Mouse (Mus musculus) testis, adult 2 months (tissue): ENCODE data around the gene Fhl2. TPM values are rescaled to one million over a fixed set of nuclear protein-coding genes. Genes with fewer than 3 reads are reported as not detected.

Experiments used
- H3K27ac ChIP-seq: fragments of 200-500 bp; 2 replicates; pipeline ENCODE4 v1.5.1; 2012; ENCODE audit warnings: low read depth, low read length; ENCODE audit not compliant: control insufficient read depth, insufficient read depth
- H3K27me3 ChIP-seq: fragments of 200-500 bp; 2 replicates; pipeline ENCODE4 v1.6.1; 2012; ENCODE audit warnings: mild to moderate bottlenecking, low read length, moderate library complexity; ENCODE audit not compliant: control insufficient read depth, insufficient read depth
- H3K36me3 ChIP-seq: fragments of 200-500 bp; 2 replicates; pipeline ENCODE4 v1.6.1; 2012; ENCODE audit warnings: mild to moderate bottlenecking, low read length; ENCODE audit not compliant: control insufficient read depth, insufficient read depth
- H3K4me1 ChIP-seq: fragments of 200-500 bp; 2 replicates; pipeline ENCODE4 v1.6.1; 2012; ENCODE audit warnings: low read length; ENCODE audit not compliant: control insufficient read depth, insufficient read depth
- H3K4me3 ChIP-seq: fragments of 200-500 bp; 2 replicates; pipeline ENCODE4 v1.5.1; 2012; ENCODE audit warnings: low read depth, mild to moderate bottlenecking, low read length, moderate library complexity, mixed read lengths; ENCODE audit not compliant: control insufficient read depth
- CTCF ChIP-seq: fragments of 200-500 bp; IDR thresholded peaks from 2 replicates; pipeline ENCODE4 v1.5.1; 2012; ENCODE audit warnings: low read depth, mild to moderate bottlenecking, inconsistent platforms, low read length, moderate library complexity; ENCODE audit not compliant: control insufficient read depth, insufficient read depth, insufficient replicate concordance
- POLR2A ChIP-seq: fragments of 200-500 bp; IDR thresholded peaks from 2 replicates; pipeline ENCODE4 v1.6.1; 2012; ENCODE audit warnings: low read depth, mild to moderate bottlenecking, inconsistent platforms, low read length, moderate library complexity; ENCODE audit not compliant: control insufficient read depth
- polyA plus RNA-seq: library from polyadenylated mRNA; depleted of rRNA; stranded (reverse); fragments of >200 nt; gene quantifications from 2 replicates; pipeline ENCODE4 v1.2.3, GENCODE M21; 2012

The Fhl2 gene
- polyA plus RNA-seq, 1 experiment = 13.7 TPM

GRCm38 (mm10) chr1:43202226-43202625 is 5.4 kb upstream of the Fhl2 start:
- Histone ChIP-seq H3K27me3 (no peaks in the 10 kb centered on the region), H3K36me3 (no peaks in the 10 kb centered on the region), H3K27ac (no peak overlapping the region), H3K4me1 (no peaks in the 10 kb centered on the region), H3K4me3 (no peak overlapping the region)
- TF ChIP-seq POLR2A (no peak), CTCF (no peak)

- H3K36me3 ChIP-seq = no peaks in the 10 kb centered on the region
Observed at GRCm38 (mm10) chr1:43201796-43202195, 5.0 kb upstream of the Fhl2 start.

GRCm38 (mm10) chr1:43199867-43200240 is 3.1 kb upstream of the Fhl2 start:
- no peaks in the 10 kb centered on the region for H3K4me1 ChIP-seq

More at GRCm38 (mm10) chr1:43201796-43202195, 5.0 kb upstream of the Fhl2 start:
- TF ChIP-seq POLR2A (no peak), CTCF (no peak)
- no peaks in the 10 kb centered on the region for H3K4me1 ChIP-seq
- H3K4me3 ChIP-seq = no peak overlapping the region
- no peaks in the 10 kb centered on the region for H3K27me3 ChIP-seq
- H3K27ac ChIP-seq = no peak overlapping the region

DNA sequence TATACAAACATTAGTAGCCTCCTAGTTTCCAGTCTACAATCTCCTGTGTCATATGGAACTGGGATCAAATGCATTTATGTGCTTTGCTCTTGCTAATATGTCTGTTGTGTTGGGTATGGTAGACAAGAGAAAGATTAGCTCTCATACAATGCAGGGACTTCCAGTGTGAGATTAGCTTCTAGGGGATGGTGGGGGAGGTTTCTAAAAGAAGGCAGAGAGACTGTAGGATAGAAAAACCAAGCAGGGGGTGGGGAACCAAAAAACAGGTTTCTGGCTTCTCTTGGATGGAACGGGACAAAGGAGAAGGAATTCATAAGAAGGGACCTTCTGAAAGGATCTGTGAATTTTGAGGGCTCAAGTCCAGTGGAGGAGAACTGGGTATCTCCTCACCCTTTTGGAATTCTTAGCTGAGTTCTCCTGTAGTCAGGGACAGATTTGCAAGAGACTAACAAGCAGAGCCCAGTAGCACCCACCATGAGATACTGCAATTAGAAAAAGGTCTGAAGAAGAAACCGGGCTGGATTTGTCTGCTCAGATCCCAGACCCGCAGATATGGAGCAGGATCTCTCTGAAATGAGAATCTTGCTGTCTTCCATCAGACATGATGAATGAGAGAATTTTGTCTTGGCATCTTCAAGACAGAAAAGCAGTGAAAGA is 2.6 kb upstream of the Fhl2 start:
- Histone ChIP-seq H3K36me3 (no peaks in the 10 kb centered on the region), H3K4me3 (no peak overlapping the region), H3K27me3 (no peaks in the 10 kb centered on the region), H3K4me1 (no peaks in the 10 kb centered on the region), H3K27ac (no peak overlapping the region)
- TF ChIP-seq CTCF = no peak
- no peak for TF ChIP-seq POLR2A

More at GRCm38 (mm10) chr1:43199867-43200240, 3.1 kb upstream of the Fhl2 start:
- TF ChIP-seq CTCF (no peak), POLR2A (no peak)
- no peak overlapping the region for H3K4me3 ChIP-seq
- no peak overlapping the region for H3K27ac ChIP-seq
- H3K36me3 ChIP-seq = no peaks in the 10 kb centered on the region
- H3K27me3 ChIP-seq = no peaks in the 10 kb centered on the region

- no peaks in the 10 kb centered on the region for H3K36me3 ChIP-seq
- no peaks in the 10 kb centered on the region for H3K4me1 ChIP-seq
- H3K4me3 ChIP-seq = no peak overlapping the region
- TF ChIP-seq POLR2A (no peak), CTCF (no peak)
- peak overlapping the region; percentile 30; the same call in 1 of the 2 replicates for H3K27ac ChIP-seq
- H3K27me3 ChIP-seq = no peaks in the 10 kb centered on the region
Observed at GRCm38 (mm10) chr1:43196059-43196458, 725 bp downstream of the Fhl2 start.

GRCm38 (mm10) chr1:43193423-43193822 is 3.4 kb downstream of the Fhl2 start:
- Histone ChIP-seq H3K4me1 (no peaks in the 10 kb centered on the region), H3K4me3 (peak overlapping the region; percentile 27; the same call in 1 of the 2 replicates), H3K27ac (no peak overlapping the region), H3K36me3 (no peaks in the 10 kb centered on the region), H3K27me3 (no peaks in the 10 kb centered on the region)
- TF ChIP-seq CTCF (no peak), POLR2A (no peak)

- Histone ChIP-seq H3K27me3 (no peaks in the 10 kb centered on the region), H3K36me3 (no peaks in the 10 kb centered on the region), H3K4me1 (no peaks in the 10 kb centered on the region), H3K27ac (no peak overlapping the region), H3K4me3 (no peak overlapping the region)
- TF ChIP-seq CTCF = no peak
- no peak for TF ChIP-seq POLR2A
Observed at GRCm38 (mm10) chr1:43192471-43192870, 4.3 kb downstream of the Fhl2 start.
